Mouse (Mus musculus) lung, postnatal 0 days (tissue): ENCODE measurements around the gene Msh4. TPM values are rescaled to one million over a fixed set of nuclear protein-coding genes. Genes with fewer than 3 reads are reported as not detected.
"Not testable (repeated sequence)": the region's sequence is repeated elsewhere in the genome, so short reads cannot be mapped to it uniquely, and the experiment has no call there.

Experiments
- ATAC-seq: fragments of 200-750 bp; cut with Nextera tagmentation; 2 replicates; pipeline ENCODE4 v1.8.0; 2017; ENCODE audit warnings: moderate library complexity
- DNase-seq: peaks from one replicate; pipeline ENCODE4 v3.0.0-alpha.2; 2016; ENCODE audit warnings: low spot score
- H3K27ac ChIP-seq: fragments of 300-500 bp; sonication (generic); 2 replicates; pipeline ENCODE4 v1.5.1; 2014; ENCODE audit warnings: antibody characterized with exemption, mild to moderate bottlenecking, low read length, mixed read lengths
- H3K27me3 ChIP-seq: fragments of 300-500 bp; sonication (generic); replicated peaks from 2 replicates; pipeline ENCODE4 v1.6.1; 2014; ENCODE audit warnings: low read length, mixed read lengths; ENCODE audit not compliant: insufficient read depth
- H3K36me3 ChIP-seq: fragments of 300-500 bp; sonication (generic); 2 replicates; pipeline ENCODE4 v1.6.1; 2014; ENCODE audit warnings: low read length, mixed read lengths; ENCODE audit not compliant: insufficient read depth
- H3K4me1 ChIP-seq: fragments of 300-500 bp; sonication (generic); 2 replicates; pipeline ENCODE4 v1.6.1; 2014; ENCODE audit warnings: antibody characterized with exemption, low read depth, low read length, mixed read lengths; ENCODE audit not compliant: insufficient read depth
- H3K4me2 ChIP-seq: fragments of 300-500 bp; sonication (generic); replicated peaks from 2 replicates; pipeline ENCODE4 v1.6.1; 2014; ENCODE audit warnings: low read depth, mild to moderate bottlenecking, low read length, moderate library complexity, mixed read lengths
- H3K4me3 ChIP-seq: fragments of 300-500 bp; sonication (generic); 2 replicates; pipeline ENCODE4 v1.5.1; 2014; ENCODE audit warnings: low read depth, low read length
- H3K9ac ChIP-seq: fragments of 300-500 bp; sonication (generic); replicated peaks from 2 replicates; pipeline ENCODE4 v1.6.1; 2014; ENCODE audit warnings: low read depth, mild to moderate bottlenecking
- H3K9me3 ChIP-seq: fragments of 300-500 bp; sonication (generic); 2 replicates; pipeline ENCODE4 v1.6.1; 2016; ENCODE audit warnings: low read length, mixed read lengths
- CTCF ChIP-seq: IDR thresholded peaks from 2 replicates; pipeline ENCODE4 v1.5.1; 2016; ENCODE audit warnings: antibody characterized with exemption, mild to moderate bottlenecking
- EP300 ChIP-seq: IDR thresholded peaks from 2 replicates; pipeline ENCODE4 v1.6.1; 2016; ENCODE audit warnings: antibody characterized with exemption, mild to moderate bottlenecking, control low read depth
- WGBS: fragments of 180-500 bp; shearing (Covaris S2); extraction: QIAGEN DNeasy Blood & Tissue Kit; methylation state at CpG from one replicate; pipeline ENCODE4 v1.1.7; 2014; 5-methylcytosine and 5-hydroxymethylcytosine counted together
- polyA plus RNA-seq: library from polyadenylated mRNA; unstranded; fragments of >200 nt; fragmentation: Nextera tagmentation; extraction: Ambion mirVana; gene quantifications from 2 replicates; pipeline ENCODE4 v1.2.1, GENCODE M21; 2015

Msh4 gene
- polyA plus RNA-seq, 1 experiment from 2014 or later, result 0.08 TPM

- no peak overlapping the region for H3K27ac ChIP-seq
- TF ChIP-seq CTCF (peak; percentile 89), EP300 (no peak)
- H3K4me2 ChIP-seq, result no peak overlapping the region
- H3K9me3 ChIP-seq, result no peaks in the 10 kb centered on the region
- H3K36me3 ChIP-seq, result no peaks in the 10 kb centered on the region
- no peak overlapping the region for H3K4me3 ChIP-seq
- 58% methylated on average over 7 of the region's 7 CpGs for WGBS
- peak; percentile 89 for DNase-seq
- no peak overlapping the region for H3K9ac ChIP-seq
- H3K27me3 ChIP-seq, result no peaks in the 10 kb centered on the region
- no peaks in the 10 kb centered on the region for H3K4me1 ChIP-seq
- peak; percentile 69 for ATAC-seq
These were observed 70.4 kb downstream of the Msh4 start for GRCm38 (mm10) chr3:153835455-153836086.

GRCm38 (mm10) chr3:153834071-153834470 lies 71.9 kb downstream of the Msh4 start:
- no peak for DNase-seq
- WGBS, result 91% methylated on average over 4 of the region's 4 CpGs
- no peak for ATAC-seq
- no peak for TF ChIP-seq CTCF
- TF ChIP-seq EP300, result no peak
- H3K36me3 ChIP-seq, result no peaks in the 10 kb centered on the region
- H3K4me1 ChIP-seq, result no peaks in the 10 kb centered on the region
- H3K9me3 ChIP-seq, result no peaks in the 10 kb centered on the region
- H3K27ac ChIP-seq, result no peak overlapping the region
- H3K27me3 ChIP-seq, result no peaks in the 10 kb centered on the region
- H3K4me2 ChIP-seq, result no peak overlapping the region
- no peak overlapping the region for H3K9ac ChIP-seq
- H3K4me3 ChIP-seq, result no peak overlapping the region

- H3K27ac ChIP-seq, result no peak overlapping the region
- TF ChIP-seq CTCF (no peak), EP300 (no peak)
These were observed 73.3 kb downstream of the Msh4 start for GRCm38 (mm10) chr3:153832654-153832945.

GRCm38 (mm10) chr3:153831873-153832653 lies 73.9 kb downstream of the Msh4 start:
- no peak for TF ChIP-seq CTCF
- no peak for TF ChIP-seq EP300
- H3K4me3 ChIP-seq, result no peak overlapping the region
- no peak for DNase-seq
- no peaks in the 10 kb centered on the region for H3K36me3 ChIP-seq
- H3K27ac ChIP-seq, result no peak overlapping the region
- H3K27me3 ChIP-seq, result no peaks in the 10 kb centered on the region
- H3K4me1 ChIP-seq, result no peaks in the 10 kb centered on the region
- no peak overlapping the region for H3K9ac ChIP-seq
- ATAC-seq, result no peak
- H3K9me3 ChIP-seq, result no peaks in the 10 kb centered on the region
- WGBS, result 70% methylated on average over 4 of the region's 4 CpGs
- H3K4me2 ChIP-seq, result no peak overlapping the region

More at GRCm38 (mm10) chr3:153832654-153832945, 73.3 kb downstream of the Msh4 start:
- Histone ChIP-seq H3K36me3 (no peaks in the 10 kb centered on the region), H3K9ac (no peak overlapping the region), H3K4me1 (no peaks in the 10 kb centered on the region), H3K27me3 (no peaks in the 10 kb centered on the region), H3K9me3 (no peaks in the 10 kb centered on the region), H3K4me3 (no peak overlapping the region), H3K4me2 (no peak overlapping the region)
- no peak for ATAC-seq
- WGBS, result 68% methylated on average over 6 of the region's 6 CpGs
- DNase-seq, result no peak

GRCm38 (mm10) chr3:153831014-153831872 lies 74.7 kb downstream of the Msh4 start:
- peak; percentile 67 for TF ChIP-seq CTCF
- no peak for TF ChIP-seq EP300
- DNase-seq, result no peak
- H3K4me1 ChIP-seq, result no peaks in the 10 kb centered on the region
- no peaks in the 10 kb centered on the region for H3K27me3 ChIP-seq
- H3K9me3 ChIP-seq, result no peaks in the 10 kb centered on the region
- 73% methylated on average over 11 of the region's 11 CpGs for WGBS
- H3K4me3 ChIP-seq, result no peak overlapping the region
- no peak overlapping the region for H3K4me2 ChIP-seq
- no peak overlapping the region for H3K27ac ChIP-seq
- no peak overlapping the region for H3K9ac ChIP-seq
- ATAC-seq, result peak; percentile 37; the same call in 1 of the 2 replicates
- H3K36me3 ChIP-seq, result no peaks in the 10 kb centered on the region

- H3K9ac ChIP-seq, H3K27ac ChIP-seq, DNase-seq, H3K4me1 ChIP-seq, H3K9me3 ChIP-seq, H3K27me3 ChIP-seq, H3K4me2 ChIP-seq, ATAC-seq, H3K36me3 ChIP-seq, H3K4me3 ChIP-seq: not testable (repeated sequence)
- WGBS, result 90% methylated on average over 3 of the region's 3 CpGs
These were observed 76.2 kb downstream of the Msh4 start for GRCm38 (mm10) chr3:153829788-153830187.
